Mouse (Mus musculus): Measurements from ENCODE around the gene Ggct. TPM values are rescaled to one million over a fixed set of nuclear protein-coding genes. Genes with fewer than 3 reads are reported as not detected.

The Ggct gene
- 0.77 and 1.5 TPM in 2 replicates for polyA plus RNA-seq (2012; rRNA removed; ENCODE audit: low replicate concordance)

DNA sequence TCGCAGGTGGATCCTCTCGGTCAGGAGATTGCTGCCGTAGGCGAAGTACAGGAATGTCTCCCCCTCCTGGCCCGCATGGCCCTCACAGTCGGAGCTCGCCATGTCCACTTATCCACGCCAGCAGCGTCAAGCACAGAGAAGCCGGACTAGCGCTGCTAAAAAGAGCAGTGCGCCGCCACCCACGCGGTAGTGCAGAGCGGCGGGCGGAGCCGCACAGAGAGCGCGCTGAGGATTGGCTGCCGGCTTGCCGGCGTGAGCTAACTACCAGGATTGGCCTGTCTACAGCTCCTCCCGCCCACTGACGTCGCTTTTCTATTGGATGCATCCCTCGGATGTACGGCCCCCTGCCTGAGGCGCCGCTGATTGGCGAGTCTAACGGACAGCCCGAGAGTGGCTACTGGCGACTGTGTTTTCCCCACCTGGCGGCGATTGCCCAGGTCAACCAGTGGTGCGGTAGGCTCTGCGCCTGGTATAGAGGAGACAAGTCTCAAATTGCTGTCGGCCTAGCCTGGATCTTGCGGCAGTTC is at the start of gene Ggct:
TSS of gene Ggct (minus strand) at position 217 of the 527 bp plus-strand sequence.

DNA sequence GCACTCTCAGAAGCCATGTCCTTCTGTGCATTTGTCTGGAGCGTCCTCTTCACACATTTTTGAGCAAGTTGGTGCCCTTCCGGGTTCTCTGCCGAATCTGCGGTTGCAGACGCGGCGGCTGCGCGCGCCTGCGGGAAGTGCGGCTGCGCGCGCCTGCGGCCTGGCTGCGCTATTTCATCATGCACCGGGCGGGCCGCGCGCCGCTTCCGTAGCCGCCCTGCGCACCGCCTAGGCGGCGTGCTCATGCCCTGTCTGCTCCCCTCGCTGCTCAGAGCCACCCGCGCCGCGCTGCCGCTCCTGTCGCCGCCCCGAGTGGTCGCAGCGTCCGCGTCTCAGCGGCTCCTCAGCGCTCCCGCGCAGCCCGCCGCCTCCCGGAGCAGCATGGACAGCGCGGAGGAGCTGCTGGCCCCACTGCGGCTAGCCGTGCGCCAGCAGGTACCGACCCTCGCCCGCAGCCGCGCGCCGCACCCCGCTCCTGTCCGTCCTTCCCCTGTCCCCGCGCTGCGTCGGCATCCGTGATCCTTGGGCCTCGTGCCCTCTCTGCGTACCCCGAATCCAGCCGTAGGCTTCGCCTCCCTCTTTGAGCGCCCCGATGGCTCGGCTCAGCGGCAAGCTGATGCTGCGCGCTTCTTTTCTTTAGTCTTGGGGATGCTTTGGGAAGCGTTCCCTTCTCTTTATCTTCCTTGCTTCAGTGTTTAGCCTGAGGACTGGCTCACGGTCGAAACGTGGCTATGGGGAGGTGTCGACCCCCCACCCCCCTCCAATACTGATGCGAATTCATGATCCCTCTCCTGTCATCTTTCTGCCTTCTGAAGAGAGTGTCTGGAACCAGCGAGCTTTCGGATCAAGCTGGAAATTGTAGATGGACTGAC is 45.3 kb upstream of the Ggct start, which contains the start of gene Gars:
TSS of gene Gars (plus strand) at position 209 of the 872 bp plus-strand sequence.

DNA sequence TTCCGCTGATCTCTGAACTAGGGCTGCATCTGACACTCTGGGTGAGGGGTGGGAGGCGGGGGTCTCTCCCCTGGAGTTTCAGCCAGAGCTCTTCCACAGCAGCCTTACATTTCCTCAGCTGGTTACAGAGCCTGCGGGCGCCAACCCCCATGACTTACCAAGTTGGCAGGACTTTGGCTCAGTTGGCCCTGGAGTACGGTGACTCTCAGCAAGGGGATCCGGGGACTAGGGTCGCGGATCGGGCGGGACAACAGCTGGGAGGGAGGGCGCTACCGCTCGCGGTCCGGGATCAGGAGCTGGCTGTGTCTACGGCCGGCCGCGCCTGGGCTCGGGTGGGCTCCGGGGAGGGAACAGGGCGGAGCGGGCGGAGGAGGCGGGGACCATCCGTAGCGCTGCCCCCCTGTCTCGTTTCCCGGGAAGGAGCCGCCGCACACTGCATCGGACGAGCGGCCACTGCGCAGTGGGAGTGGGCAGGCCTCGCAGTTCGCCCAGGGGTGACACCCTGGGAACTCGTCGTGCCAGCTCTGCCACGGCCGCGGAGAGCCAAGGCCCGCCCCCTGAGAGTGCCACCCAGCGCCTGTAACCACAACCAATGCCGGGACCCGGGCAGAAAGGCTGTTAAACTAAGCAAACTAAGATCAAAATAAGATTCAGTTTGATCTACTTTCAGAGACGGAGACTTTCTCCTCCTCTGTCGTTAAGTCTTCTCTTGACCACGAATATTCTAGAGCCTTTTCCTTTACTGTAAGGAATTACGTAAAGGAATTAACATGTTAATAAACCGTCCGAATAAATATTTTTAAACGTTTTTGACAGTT is 20.4 kb downstream of the Ggct start, which contains the start of gene Nod1:
TSS of gene Nod1 (minus strand) at position 502 of the 818 bp plus-strand sequence.

Other genes with a start within 250 kb of the Ggct start
- gene Znrf2, start 176.0 kb downstream of the Ggct start, polyA plus RNA-seq (2012; rRNA removed; ENCODE audit: low replicate concordance), result 8.2 and 25.6 TPM in 2 replicates
- 6.4 and 11.4 TPM in 2 replicates for gene Nod1, start 20.3 kb downstream of the Ggct start, polyA plus RNA-seq (2012; rRNA removed; ENCODE audit: low replicate concordance)
- gene Gars, start 45.1 kb upstream of the Ggct start, polyA plus RNA-seq (2012; rRNA removed; ENCODE audit: low replicate concordance), result 23.1 and 29.1 TPM in 2 replicates
- gene Crhr2, start 140.1 kb upstream of the Ggct start, polyA plus RNA-seq (2012; rRNA removed; ENCODE audit: low replicate concordance), result 0.46 and 0.78 TPM in 2 replicates
- 0.28 and 0.88 TPM in 2 replicates for gene Inmt, start 182.1 kb upstream of the Ggct start, polyA plus RNA-seq (2012; rRNA removed; ENCODE audit: low replicate concordance)
- 1.4 and 2.3 TPM in 2 replicates for gene Mindy4, start 210.4 kb upstream of the Ggct start, polyA plus RNA-seq (2012; rRNA removed; ENCODE audit: low replicate concordance)

Data from duodenum, adult 2 months (tissue).